Mouse (Mus musculus) erythroblast, adult 5-6 weeks (primary cell): Measurements from ENCODE around the gene Ssh1. TPM values are rescaled to one million over a fixed set of nuclear protein-coding genes. Genes with fewer than 3 reads are reported as not detected.

Source experiments
- ATAC-seq: replicated peaks from 2 replicates; pipeline ENCODE4 v1.8.0; 2016; ENCODE audit warnings: moderate number of reproducible peaks, mild to moderate bottlenecking, moderate TSS enrichment, inconsistent platforms; ENCODE audit not compliant: poor library complexity, low FRiP score, severe bottlenecking
- total RNA-seq, 2 experiments: library from RNA; stranded (forward) in 1 of 2; stranded (reverse) in 1 of 2; fragments of 150-400 nt in 1 of 2; fragments of 200-764, 138-1000 nt in 1 of 2; gene quantifications; 2 replicates each; pipeline versions ENCODE4 v1.2.3 to v1.2.4; 2015 to 2017; ENCODE audit warnings: low replicate concordance in 2 of 2

Ssh1 gene
- total RNA-seq, 2 experiments from 2014 or later = 55.9 to 60.6 TPM

- no peak for ATAC-seq
These were observed 54.3 kb downstream of the Ssh1 start for GRCm38 (mm10) chr5:113939263-113939900.

- ATAC-seq = no peak
These were observed 56.0 kb downstream of the Ssh1 start for GRCm38 (mm10) chr5:113937650-113938049.

- no peak for ATAC-seq
These were observed 59.8 kb downstream of the Ssh1 start for GRCm38 (mm10) chr5:113933889-113934288.

GRCm38 (mm10) chr5:113933480-113933879, 60.2 kb downstream of the Ssh1 start:
- no peak for ATAC-seq

- ATAC-seq = no peak
These were observed 61.4 kb downstream of the Ssh1 start for GRCm38 (mm10) chr5:113932310-113932709.

GRCm38 (mm10) chr5:113930648-113931609, 62.8 kb downstream of the Ssh1 start:
- ATAC-seq = no peak

GRCm38 (mm10) chr5:113929950-113930647, 63.6 kb downstream of the Ssh1 start:
- no peak for ATAC-seq

GRCm38 (mm10) chr5:113929526-113929925, 64.2 kb downstream of the Ssh1 start:
- ATAC-seq = no peak

- no peak for ATAC-seq
These were observed 69.1 kb downstream of the Ssh1 start for GRCm38 (mm10) chr5:113924608-113925007.

- no peak for ATAC-seq
These were observed 72.2 kb downstream of the Ssh1 start for GRCm38 (mm10) chr5:113921310-113922166.

GRCm38 (mm10) chr5:113919060-113919459, 74.6 kb downstream of the Ssh1 start:
- ATAC-seq = no peak

GRCm38 (mm10) chr5:113918654-113919053, 75.0 kb downstream of the Ssh1 start:
- ATAC-seq = no peak

- ATAC-seq = no peak
These were observed 83.0 kb downstream of the Ssh1 start for GRCm38 (mm10) chr5:113910705-113911104.

GRCm38 (mm10) chr5:113910065-113910701, 83.5 kb downstream of the Ssh1 start:
- no peak for ATAC-seq

GRCm38 (mm10) chr5:113908592-113909441, 84.9 kb downstream of the Ssh1 start, which contains the start of gene Coro1c:
Coro1c (minus strand) TSS chr5:113908758.
- peak; percentile 82 for ATAC-seq

- peak; percentile 80 for ATAC-seq
These were observed 85.7 kb downstream of the Ssh1 start for GRCm38 (mm10) chr5:113907786-113908567.
